Mouse (Mus musculus): Measurements from ENCODE around the gene Gm49395. TPM values are rescaled to one million over a fixed set of nuclear protein-coding genes. Genes with fewer than 3 reads are reported as not detected.

The Gm49395 gene
- polyA plus RNA-seq, 1 experiment: 15.0 TPM

DNA sequence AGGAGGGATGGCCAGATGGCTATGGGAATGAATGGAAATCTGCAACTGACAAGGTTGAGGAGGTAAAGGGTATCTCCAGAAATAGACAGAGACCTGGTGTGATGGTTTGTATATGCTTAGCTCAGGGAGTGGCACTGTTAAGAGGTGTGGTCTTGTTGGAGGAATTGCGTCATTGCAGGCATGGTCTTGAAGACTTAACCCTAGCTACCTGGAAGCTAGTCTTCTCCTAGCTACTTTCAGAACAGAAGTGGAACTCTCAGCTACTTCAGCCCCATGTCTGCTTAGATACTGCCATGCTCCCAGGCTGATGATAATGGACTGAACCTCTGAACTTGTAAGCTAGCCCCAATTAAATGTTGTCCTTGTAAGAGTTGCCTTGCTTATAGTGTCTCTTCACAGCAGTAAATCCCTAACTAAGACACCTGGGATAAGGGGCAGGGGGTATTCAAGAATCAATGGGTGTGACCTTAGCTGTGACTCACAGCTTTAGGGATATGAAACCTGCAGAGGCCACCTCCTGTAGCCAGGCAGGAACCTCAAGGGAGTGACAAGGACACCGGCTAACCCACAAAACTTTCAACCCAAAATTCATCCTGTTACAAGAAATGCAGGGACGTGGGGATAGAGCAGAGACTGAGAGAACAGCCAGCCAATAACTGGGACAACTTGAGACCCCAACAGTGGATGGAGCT, 15.4 kb upstream of the Gm49395 start:
- H3K4me1 ChIP-seq (ENCODE audit: control insufficient read depth, insufficient read depth, low read length): no peaks in the 10 kb centered on the region; the same call in 1 of the 2 replicates
- TF ChIP-seq CTCF (IDR thresholded peaks at IDR 0.05; ENCODE audit: control insufficient read depth, insufficient read depth, low read length) (no peak), POLR2A (IDR thresholded peaks at IDR 0.05; ENCODE audit: borderline replicate concordance, control insufficient read depth, low read depth, low read length) (no peak)
- H3K27ac ChIP-seq (ENCODE audit: control insufficient read depth, insufficient read depth, low read depth, low read length, poor library complexity): no peak overlapping the region
- 60% methylated on average over 3 of the region's 3 CpGs for WGBS
- H3K4me3 ChIP-seq (replicated peaks; ENCODE audit: control insufficient read depth, low read depth, low read length): no peak overlapping the region

GRCm38 (mm10) chr13:115109628-115110027, 7.9 kb upstream of the Gm49395 start:
- Histone ChIP-seq H3K27ac (ENCODE audit: control insufficient read depth, insufficient read depth, low read depth, low read length, poor library complexity) (no peak overlapping the region), H3K4me3 (replicated peaks; ENCODE audit: control insufficient read depth, low read depth, low read length) (no peak overlapping the region), H3K4me1 (ENCODE audit: control insufficient read depth, insufficient read depth, low read length) (no peaks in the 10 kb centered on the region; the same call in 1 of the 2 replicates)
- WGBS: 85% methylated on average over 4 of the region's 4 CpGs
- TF ChIP-seq CTCF (IDR thresholded peaks at IDR 0.05; ENCODE audit: control insufficient read depth, insufficient read depth, low read length) (no peak), POLR2A (IDR thresholded peaks at IDR 0.05; ENCODE audit: borderline replicate concordance, control insufficient read depth, low read depth, low read length) (no peak)

DNA sequence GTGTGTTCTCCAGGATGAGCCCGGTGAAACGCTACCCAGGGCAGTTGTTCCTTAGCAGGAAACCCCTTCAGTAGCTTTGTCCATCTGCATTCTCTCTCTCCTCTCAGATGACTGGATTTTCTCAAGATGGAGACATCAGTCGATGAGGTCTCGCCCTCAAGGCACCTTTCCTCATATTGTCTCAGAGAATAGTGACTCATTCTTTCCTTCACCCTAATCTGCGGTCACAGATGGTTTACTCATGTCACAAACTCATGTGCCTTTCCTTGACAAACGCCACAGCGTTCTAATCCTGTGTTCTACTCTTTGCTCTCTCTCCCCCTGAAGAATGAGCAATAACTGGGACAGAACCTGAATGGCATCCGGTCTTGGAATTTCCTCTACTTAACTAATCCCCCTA, 5.7 kb upstream of the Gm49395 start:
- WGBS: 73% methylated on average over 8 of the region's 8 CpGs
- Histone ChIP-seq H3K4me1 (ENCODE audit: control insufficient read depth, insufficient read depth, low read length) (no peaks in the 10 kb centered on the region; the same call in 1 of the 2 replicates), H3K4me3 (replicated peaks; ENCODE audit: control insufficient read depth, low read depth, low read length) (no peak overlapping the region), H3K27ac (ENCODE audit: control insufficient read depth, insufficient read depth, low read depth, low read length, poor library complexity) (no peak overlapping the region)
- TF ChIP-seq POLR2A (IDR thresholded peaks at IDR 0.05; ENCODE audit: borderline replicate concordance, control insufficient read depth, low read depth, low read length) (no peak), CTCF (IDR thresholded peaks at IDR 0.05; ENCODE audit: control insufficient read depth, insufficient read depth, low read length) (no peak)

DNA sequence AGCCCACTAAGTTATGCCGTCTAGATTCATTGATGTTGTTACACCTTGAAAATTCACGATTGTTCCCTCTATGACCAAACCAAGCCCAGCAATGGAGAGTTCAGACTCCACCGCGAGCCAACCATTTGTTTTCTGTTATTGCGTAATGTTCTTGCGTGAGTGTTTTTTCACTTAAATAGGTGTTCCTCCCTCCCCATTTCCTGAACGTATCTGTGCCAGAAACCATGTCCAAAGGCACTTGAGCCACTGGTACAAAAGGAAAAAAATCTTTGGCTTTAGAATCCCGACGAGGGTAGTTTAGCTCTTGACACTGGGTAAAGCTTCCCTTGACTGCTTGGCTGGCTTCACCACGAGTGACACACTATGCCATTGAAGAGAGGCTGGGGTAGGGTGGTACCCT, 4.5 kb upstream of the Gm49395 start:
- H3K4me1 ChIP-seq (ENCODE audit: control insufficient read depth, insufficient read depth, low read length): no peaks in the 10 kb centered on the region; the same call in 1 of the 2 replicates
- H3K27ac ChIP-seq (ENCODE audit: control insufficient read depth, insufficient read depth, low read depth, low read length, poor library complexity): no peak overlapping the region
- WGBS: 62% methylated on average over 10 of the region's 10 CpGs
- no peak overlapping the region for H3K4me3 ChIP-seq (replicated peaks; ENCODE audit: control insufficient read depth, low read depth, low read length)
- TF ChIP-seq POLR2A (IDR thresholded peaks at IDR 0.05; ENCODE audit: borderline replicate concordance, control insufficient read depth, low read depth, low read length) (no peak), CTCF (IDR thresholded peaks at IDR 0.05; ENCODE audit: control insufficient read depth, insufficient read depth, low read length) (no peak)

GRCm38 (mm10) chr13:115102754-115103153, 1.0 kb upstream of the Gm49395 start:
- no peak for TF ChIP-seq POLR2A (IDR thresholded peaks at IDR 0.05; ENCODE audit: borderline replicate concordance, control insufficient read depth, low read depth, low read length)

DNA sequence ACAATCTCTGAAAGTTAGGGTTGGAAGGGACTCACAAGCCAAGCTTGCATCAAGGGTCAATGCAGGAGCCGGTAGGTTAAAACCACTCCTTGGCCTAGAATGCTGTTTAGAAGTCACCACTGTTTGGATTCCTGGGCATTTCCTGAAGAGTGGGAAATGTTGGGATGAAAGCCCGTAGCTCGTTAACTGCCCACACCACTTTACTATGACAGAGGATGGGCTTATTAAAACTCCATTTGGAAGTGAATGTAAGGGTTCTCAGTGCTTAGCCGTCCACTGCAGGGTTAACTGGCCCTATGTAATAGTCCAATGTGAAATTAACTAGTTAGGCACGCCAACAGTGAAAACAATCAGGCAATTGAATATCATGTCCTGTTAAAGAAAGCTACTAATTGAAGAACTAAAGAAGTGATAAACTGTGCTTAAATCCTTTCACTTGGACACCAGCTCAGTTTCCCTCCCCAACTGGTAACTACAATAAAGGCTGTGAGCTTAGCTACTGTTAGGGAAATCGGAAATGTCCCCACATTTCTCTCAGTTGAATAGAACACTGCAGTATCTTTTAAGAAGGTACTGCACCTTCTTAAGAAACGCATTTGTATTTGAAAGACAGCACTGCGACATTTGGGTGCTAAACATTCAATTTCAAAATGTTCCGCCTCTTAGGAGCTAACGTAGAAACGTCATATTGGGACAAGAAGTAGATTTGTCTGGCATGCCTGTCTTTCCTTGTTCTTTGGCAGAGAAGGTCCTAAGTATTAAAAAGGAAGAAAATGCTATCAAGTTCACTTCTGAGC, 1.1 kb downstream of the Gm49395 start:
- TF ChIP-seq CTCF (IDR thresholded peaks at IDR 0.05; ENCODE audit: control insufficient read depth, insufficient read depth, low read length): no peak
- TF ChIP-seq POLR2A (IDR thresholded peaks at IDR 0.05; ENCODE audit: borderline replicate concordance, control insufficient read depth, low read depth, low read length): no peak
- Histone ChIP-seq H3K4me1 (ENCODE audit: control insufficient read depth, insufficient read depth, low read length) (no peaks in the 10 kb centered on the region; the same call in 1 of the 2 replicates), H3K4me3 (replicated peaks; ENCODE audit: control insufficient read depth, low read depth, low read length) (no peak overlapping the region), H3K27ac (ENCODE audit: control insufficient read depth, insufficient read depth, low read depth, low read length, poor library complexity) (no peak overlapping the region)
- WGBS: 69% methylated on average over 11 of the region's 11 CpGs

More at GRCm38 (mm10) chr13:115102754-115103153, 1.0 kb upstream of the Gm49395 start:
- H3K4me1 ChIP-seq (ENCODE audit: control insufficient read depth, insufficient read depth, low read length): no peaks in the 10 kb centered on the region; the same call in 1 of the 2 replicates
- no peak overlapping the region for H3K27ac ChIP-seq (ENCODE audit: control insufficient read depth, insufficient read depth, low read depth, low read length, poor library complexity)
- WGBS: 83% methylated on average over 2 of the region's 2 CpGs
- H3K4me3 ChIP-seq (replicated peaks; ENCODE audit: control insufficient read depth, low read depth, low read length): no peak overlapping the region

DNA sequence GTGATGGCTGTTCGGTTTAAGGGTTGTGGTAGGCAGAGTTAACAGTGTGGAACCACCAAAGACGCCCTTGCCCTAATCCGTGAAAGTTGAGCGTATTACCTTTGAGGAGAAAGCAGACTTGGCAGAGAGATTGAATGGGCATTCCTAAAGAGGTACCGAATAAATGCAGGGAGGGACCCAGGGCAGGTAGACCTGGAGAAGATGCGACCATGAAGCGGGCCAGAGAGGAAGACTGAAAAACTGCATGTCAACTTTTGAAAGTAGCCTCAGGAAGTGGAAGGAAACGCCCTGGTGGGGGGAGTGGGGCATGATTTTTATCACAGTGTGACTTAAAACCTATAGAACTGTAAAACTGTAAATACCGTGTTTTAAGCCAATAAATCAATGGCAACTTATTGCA, 2.3 kb downstream of the Gm49395 start:
- Histone ChIP-seq H3K4me3 (replicated peaks; ENCODE audit: control insufficient read depth, low read depth, low read length) (no peak overlapping the region), H3K4me1 (ENCODE audit: control insufficient read depth, insufficient read depth, low read length) (no peaks in the 10 kb centered on the region; the same call in 1 of the 2 replicates), H3K27ac (ENCODE audit: control insufficient read depth, insufficient read depth, low read depth, low read length, poor library complexity) (no peak overlapping the region)
- WGBS: 67% methylated on average over 9 of the region's 9 CpGs
- TF ChIP-seq POLR2A (IDR thresholded peaks at IDR 0.05; ENCODE audit: borderline replicate concordance, control insufficient read depth, low read depth, low read length) (no peak), CTCF (IDR thresholded peaks at IDR 0.05; ENCODE audit: control insufficient read depth, insufficient read depth, low read length) (no peak)

DNA sequence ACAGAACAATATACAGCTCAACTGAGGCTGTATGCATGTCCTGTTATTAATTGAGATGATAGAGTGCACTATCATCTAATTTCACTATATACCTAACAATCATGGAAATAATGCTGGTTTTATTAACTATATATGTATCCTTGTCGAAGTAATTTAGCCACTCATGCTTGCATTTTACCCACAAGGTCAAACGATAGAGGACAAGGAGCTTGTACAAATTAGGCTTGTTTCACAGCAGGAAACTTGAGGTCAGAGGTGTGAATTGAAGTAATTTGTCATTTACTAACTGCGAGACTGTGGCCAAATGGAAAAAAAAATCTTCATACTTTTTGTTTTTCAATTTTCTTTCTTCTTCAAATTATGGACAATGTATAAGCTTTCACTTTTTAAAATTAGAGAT, 3.5 kb downstream of the Gm49395 start:
- 76% methylated on average over 3 of the region's 3 CpGs for WGBS
- Histone ChIP-seq H3K27ac (ENCODE audit: control insufficient read depth, insufficient read depth, low read depth, low read length, poor library complexity) (no peak overlapping the region), H3K4me3 (replicated peaks; ENCODE audit: control insufficient read depth, low read depth, low read length) (no peak overlapping the region), H3K4me1 (ENCODE audit: control insufficient read depth, insufficient read depth, low read length) (no peaks in the 10 kb centered on the region; the same call in 1 of the 2 replicates)
- no peak for TF ChIP-seq CTCF (IDR thresholded peaks at IDR 0.05; ENCODE audit: control insufficient read depth, insufficient read depth, low read length)
- TF ChIP-seq POLR2A (IDR thresholded peaks at IDR 0.05; ENCODE audit: borderline replicate concordance, control insufficient read depth, low read depth, low read length): no peak
